Mouse (Mus musculus) liver, embryonic 14.5 days (tissue): ENCODE data around the gene Grm8. TPM values are rescaled to one million over a fixed set of nuclear protein-coding genes. Genes with fewer than 3 reads are reported as not detected.
A peak's percentile ranks its signal among the peaks of the same experiment; 100 is the strongest.

Source experiments
- ATAC-seq: fragments of 200-750 bp; cut with Nextera tagmentation; 2 replicates; pipeline ENCODE4 v1.8.0; 2017; ENCODE audit warnings: moderate number of reproducible peaks, mild to moderate bottlenecking, moderate library complexity; ENCODE audit not compliant: insufficient read depth
- DNase-seq, 3 experiments: peaks; one replicate each; pipeline ENCODE4 v3.0.0-alpha.2; 2012 to 2013; ENCODE audit warnings: low read depth in 3 of 3, low spot score in 3 of 3
- H3K27ac ChIP-seq: fragments of 300-500 bp; sonication (generic); 2 replicates; pipeline ENCODE4 v1.5.1; 2014; ENCODE audit warnings: moderate library complexity, mild to moderate bottlenecking, control low read depth, inconsistent platforms
- H3K27me3 ChIP-seq: fragments of 300-500 bp; sonication (generic); 2 replicates; pipeline ENCODE4 v1.6.1; 2014; ENCODE audit warnings: mild to moderate bottlenecking, low read length, moderate library complexity; ENCODE audit not compliant: control insufficient read depth, insufficient read depth
- H3K36me3 ChIP-seq: fragments of 300-500 bp; sonication (generic); replicated peaks from 2 replicates; pipeline ENCODE4 v1.6.1; 2014; ENCODE audit warnings: low read depth; ENCODE audit not compliant: control insufficient read depth, insufficient read depth
- H3K4me1 ChIP-seq, 2 experiments: fragments of 200-500 bp in 1 of 2; fragments of 300-500 bp in 1 of 2; sonication (generic) in 1 of 2; replicated peaks; 2 replicates each; pipeline ENCODE4 v1.6.1; 2012 to 2014; ENCODE audit warnings: antibody characterized with exemption in 1 of 2, inconsistent platforms in 1 of 2, low read length in 1 of 2; ENCODE audit not compliant: control insufficient read depth in 2 of 2, insufficient read depth in 2 of 2
- H3K4me2 ChIP-seq: fragments of 300-500 bp; sonication (generic); 2 replicates; pipeline ENCODE4 v1.6.1; 2014; ENCODE audit warnings: low read depth, mild to moderate bottlenecking, control low read depth, moderate library complexity
- H3K4me3 ChIP-seq, 2 experiments: fragments of 200-500 bp in 1 of 2; fragments of 300-500 bp in 1 of 2; sonication (generic) in 1 of 2; 2 replicates each; pipeline ENCODE4 v1.5.1; 2012 to 2014; ENCODE audit warnings: low read depth in 2 of 2, low read length in 2 of 2, mild to moderate bottlenecking in 2 of 2, control low read depth in 1 of 2, inconsistent platforms in 1 of 2, moderate library complexity in 1 of 2; ENCODE audit not compliant: insufficient read depth in 1 of 2
- H3K9ac ChIP-seq: fragments of 300-500 bp; sonication (generic); replicated peaks from 2 replicates; pipeline ENCODE4 v1.6.1; 2014; ENCODE audit warnings: mild to moderate bottlenecking, control low read depth, moderate library complexity
- H3K9me3 ChIP-seq: fragments of 300-500 bp; sonication (generic); 2 replicates; pipeline ENCODE4 v1.6.1; 2016; ENCODE audit warnings: low read length, mixed read lengths; ENCODE audit not compliant: control insufficient read depth
- CTCF ChIP-seq: IDR thresholded peaks from 2 replicates; pipeline ENCODE4 v1.5.1; 2016; ENCODE audit warnings: antibody characterized with exemption, low read depth, control low read depth
- EP300 ChIP-seq: IDR thresholded peaks from 2 replicates; pipeline ENCODE4 v1.6.1; 2016; ENCODE audit warnings: antibody characterized with exemption, low read depth
- WGBS: fragments of 180-500 bp; shearing (Covaris S2); extraction: QIAGEN DNeasy Blood & Tissue Kit; methylation state at CpG from one replicate; pipeline ENCODE4 v1.1.7; 2014; ENCODE audit not compliant: insufficient replicate concordance; 5-methylcytosine and 5-hydroxymethylcytosine counted together
- polyA plus RNA-seq, 2 experiments: library from polyadenylated mRNA; depleted of rRNA in 1 of 2; stranded (reverse) in 1 of 2; unstranded in 1 of 2; fragments of >200 nt; fragmentation: Nextera tagmentation in 1 of 2; extraction: Ambion mirVana in 1 of 2; gene quantifications; 2 replicates each; pipeline versions ENCODE4 v1.2.1 to v1.2.3; 2012 to 2014

Grm8 gene
- polyA plus RNA-seq, 2 experiments: not detected

GRCm38 (mm10) chr6:27895153-27895552, 239.8 kb downstream of the Grm8 start:
- no peak for DNase-seq
- Histone ChIP-seq H3K9me3 (no peaks in the 10 kb centered on the region), H3K27ac (no peak overlapping the region), H3K27me3 (no peaks in the 10 kb centered on the region), H3K4me2 (no peak overlapping the region), H3K4me1 (peaks cover 2% of the 10 kb centered on the region in 2 experiments; a peak in 2 of 4 replicates), H3K36me3 (no peaks in the 10 kb centered on the region), H3K4me3 (no peak overlapping the region), H3K9ac (no peak overlapping the region)
- TF ChIP-seq CTCF: no peak
- peak; percentile 30 for TF ChIP-seq EP300
- 20% methylated on average over 1 of the region's 1 CpGs for WGBS
- peak; percentile 82 for ATAC-seq

GRCm38 (mm10) chr6:27892886-27893285, 242.1 kb downstream of the Grm8 start:
- Histone ChIP-seq H3K4me2 (no peak overlapping the region), H3K27ac (no peak overlapping the region), H3K36me3 (no peaks in the 10 kb centered on the region), H3K4me1 (peaks cover 9 to 10% of the 10 kb centered on the region in 2 experiments), H3K9ac (no peak overlapping the region), H3K9me3 (no peaks in the 10 kb centered on the region), H3K27me3 (no peaks in the 10 kb centered on the region), H3K4me3 (no peak overlapping the region)
- WGBS: 38% methylated on average over 1 of the region's 1 CpGs
- TF ChIP-seq CTCF (no peak), EP300 (no peak)
- no peak for DNase-seq
- no peak for ATAC-seq

- TF ChIP-seq CTCF (no peak), EP300 (no peak)
- Histone ChIP-seq H3K4me1 (peaks cover 6 to 15% of the 10 kb centered on the region in 2 experiments), H3K27ac (peak overlapping the region; percentile 3; the same call in 1 of the 2 replicates), H3K36me3 (no peaks in the 10 kb centered on the region), H3K4me3 (no peak overlapping the region), H3K9me3 (no peaks in the 10 kb centered on the region), H3K9ac (no peak overlapping the region), H3K27me3 (no peaks in the 10 kb centered on the region), H3K4me2 (peak overlapping the region; percentile 25)
- ATAC-seq (peak; percentile 52), DNase-seq (no peak)
- 63% methylated on average over 2 of the region's 2 CpGs for WGBS
Observed at GRCm38 (mm10) chr6:27888391-27888790, 246.6 kb downstream of the Grm8 start.

- WGBS: 13% methylated on average over 1 of the region's 1 CpGs
- H3K9me3 ChIP-seq: no peaks in the 10 kb centered on the region
- peak; percentile 86 for TF ChIP-seq EP300
- no peak for TF ChIP-seq CTCF
- DNase-seq (peak; percentile 45 to 65 (median 58)), ATAC-seq (peak; percentile 99)
- no peaks in the 10 kb centered on the region for H3K27me3 ChIP-seq
- H3K4me3 ChIP-seq: no peak overlapping the region
- peaks cover 6 to 15% of the 10 kb centered on the region in 2 experiments for H3K4me1 ChIP-seq
- H3K27ac ChIP-seq: no peak overlapping the region; the same call in 1 of the 2 replicates
- H3K4me2 ChIP-seq: peak overlapping the region; percentile 25
- H3K9ac ChIP-seq: no peak overlapping the region
- H3K36me3 ChIP-seq: no peaks in the 10 kb centered on the region
Observed at GRCm38 (mm10) chr6:27887922-27888321, 247.1 kb downstream of the Grm8 start.

- Histone ChIP-seq H3K36me3 (no peaks in the 10 kb centered on the region), H3K4me3 (no peak overlapping the region), H3K27ac (no peak overlapping the region), H3K4me2 (no peak overlapping the region), H3K27me3 (no peaks in the 10 kb centered on the region), H3K9me3 (no peaks in the 10 kb centered on the region), H3K9ac (no peak overlapping the region), H3K4me1 (peaks cover 6 to 15% of the 10 kb centered on the region in 2 experiments)
- ATAC-seq (no peak), DNase-seq (no peak)
- no peak for TF ChIP-seq EP300
- no peak for TF ChIP-seq CTCF
- WGBS: 42% methylated on average over 1 of the region's 1 CpGs
Observed at GRCm38 (mm10) chr6:27885786-27886185, 249.2 kb downstream of the Grm8 start.
